Mouse (Mus musculus) midbrain, embryonic 14.5 days (tissue): ENCODE results near the gene Ints3. TPM values are rescaled to one million over a fixed set of nuclear protein-coding genes. Genes with fewer than 3 reads are reported as not detected.

Experiments used
- ATAC-seq: fragments of 200-750 bp; cut with Nextera tagmentation; 2 replicates; pipeline ENCODE4 v1.8.0; 2017; ENCODE audit warnings: moderate number of reproducible peaks, moderate library complexity; ENCODE audit not compliant: low FRiP score, low TSS enrichment
- DNase-seq: peaks from one replicate; pipeline ENCODE4 v3.0.0-alpha.2; 2015
- H3K27ac ChIP-seq: fragments of 300-500 bp; sonication (generic); replicated peaks from 2 replicates; pipeline ENCODE4 v1.5.1; 2014; ENCODE audit warnings: mild to moderate bottlenecking, low read depth, low read length, moderate library complexity
- H3K27me3 ChIP-seq: fragments of 300-500 bp; sonication (generic); 2 replicates; pipeline ENCODE4 v1.6.1; 2014; ENCODE audit warnings: low read length, control low read depth, mixed read lengths; ENCODE audit not compliant: control insufficient read depth, insufficient read depth
- H3K36me3 ChIP-seq: fragments of 300-500 bp; sonication (generic); 2 replicates; pipeline ENCODE4 v1.6.1; 2014; ENCODE audit warnings: low read length, control low read depth; ENCODE audit not compliant: control insufficient read depth, insufficient read depth
- H3K4me1 ChIP-seq: fragments of 300-500 bp; sonication (generic); 2 replicates; pipeline ENCODE4 v1.6.1; 2014; ENCODE audit warnings: mild to moderate bottlenecking, antibody characterized with exemption, low read length, control low read depth; ENCODE audit not compliant: control insufficient read depth, insufficient read depth
- H3K4me2 ChIP-seq: fragments of 300-500 bp; sonication (generic); 2 replicates; pipeline ENCODE4 v1.6.1; 2014; ENCODE audit warnings: mild to moderate bottlenecking, low read length, moderate library complexity
- H3K4me3 ChIP-seq: fragments of 300-500 bp; sonication (generic); replicated peaks from 2 replicates; pipeline ENCODE4 v1.5.1; 2014; ENCODE audit warnings: low read depth, low read length
- H3K9ac ChIP-seq: fragments of 300-500 bp; sonication (generic); replicated peaks from 2 replicates; pipeline ENCODE4 v1.6.1; 2014; ENCODE audit warnings: mild to moderate bottlenecking, low read length, moderate library complexity
- H3K9me3 ChIP-seq: fragments of 300-500 bp; sonication (generic); 2 replicates; pipeline ENCODE4 v1.6.1; 2016; ENCODE audit warnings: low read length, control low read depth, mixed read lengths; ENCODE audit not compliant: control insufficient read depth
- WGBS: fragments of 180-500 bp; shearing (Covaris S2); extraction: QIAGEN DNeasy Blood & Tissue Kit; methylation state at CpG from one replicate; pipeline ENCODE4 v1.1.7; 2014; 5-methylcytosine and 5-hydroxymethylcytosine counted together
- polyA plus RNA-seq: library from polyadenylated mRNA; unstranded; fragments of >200 nt; fragmentation: Nextera tagmentation; extraction: Ambion mirVana; gene quantifications from 2 replicates; pipeline ENCODE4 v1.2.1, GENCODE M21; 2014

Ints3 gene
- polyA plus RNA-seq, 1 experiment from 2014 or later: 35.0 TPM

GRCm38 (mm10) chr3:90450874-90451273, 17.5 kb upstream of the Ints3 start:
- Histone ChIP-seq H3K9me3 (no peaks in the 10 kb centered on the region), H3K27ac (no peak overlapping the region), H3K4me2 (0 out of 2 replicates have a peak overlapping the region, but pooled peaks have one; percentile 3), H3K9ac (no peak overlapping the region), H3K27me3 (no peaks in the 10 kb centered on the region), H3K36me3 (no peaks in the 10 kb centered on the region), H3K4me3 (no peak overlapping the region), H3K4me1 (peaks cover 15% of the 10 kb centered on the region)
- ATAC-seq (no peak), DNase-seq (no peak)
- WGBS: 34% methylated on average over 12 of the region's 12 CpGs

- DNase-seq: no peak
- Histone ChIP-seq H3K4me1 (peaks cover 19% of the 10 kb centered on the region), H3K4me3 (no peak overlapping the region), H3K27ac (no peak overlapping the region), H3K4me2 (no peak overlapping the region), H3K36me3 (no peaks in the 10 kb centered on the region), H3K27me3 (no peaks in the 10 kb centered on the region), H3K9ac (no peak overlapping the region), H3K9me3 (no peaks in the 10 kb centered on the region)
- ATAC-seq: no peak
- 21% methylated on average over 6 of the region's 6 CpGs for WGBS
These were observed 15.2 kb upstream of the Ints3 start for GRCm38 (mm10) chr3:90448626-90449025.

GRCm38 (mm10) chr3:90447123-90447494, 13.7 kb upstream of the Ints3 start:
- H3K36me3 ChIP-seq: no peaks in the 10 kb centered on the region
- peak overlapping the region; percentile 59 for H3K4me2 ChIP-seq
- H3K4me3 ChIP-seq: no peak overlapping the region
- no peaks in the 10 kb centered on the region for H3K27me3 ChIP-seq
- peaks cover 19% of the 10 kb centered on the region for H3K4me1 ChIP-seq
- no peak for ATAC-seq
- peak; percentile 43 for DNase-seq
- no peaks in the 10 kb centered on the region for H3K9me3 ChIP-seq
- H3K27ac ChIP-seq: peak overlapping the region; percentile 79
- 36% methylated on average over 7 of the region's 7 CpGs for WGBS
- 0 out of 2 replicates have a peak overlapping the region, but pooled peaks have one; percentile 42 for H3K9ac ChIP-seq

GRCm38 (mm10) chr3:90446389-90447122, 13.1 kb upstream of the Ints3 start:
- 1% methylated on average over 17 of the region's 17 CpGs for whole genome bisulfite sequencing
- Histone ChIP-seq H3K27me3 (no peaks in the 10 kb centered on the region), H3K4me1 (peaks cover 19% of the 10 kb centered on the region), H3K4me3 (peak overlapping the region; percentile 27), H3K4me2 (peak overlapping the region; percentile 59), H3K9me3 (no peaks in the 10 kb centered on the region), H3K9ac (peak overlapping the region; percentile 42), H3K27ac (peak overlapping the region; percentile 79), H3K36me3 (no peaks in the 10 kb centered on the region)
- DNase-seq: peak; percentile 89
- ATAC-seq: peak; percentile 92

GRCm38 (mm10) chr3:90445417-90446200, 12.2 kb upstream of the Ints3 start:
- Histone ChIP-seq H3K4me1 (peaks cover 19% of the 10 kb centered on the region), H3K9me3 (no peaks in the 10 kb centered on the region), H3K36me3 (no peaks in the 10 kb centered on the region), H3K4me2 (peak overlapping the region; percentile 59), H3K4me3 (no peak overlapping the region; the same call in 1 of the 2 replicates), H3K27me3 (no peaks in the 10 kb centered on the region), H3K27ac (peak overlapping the region; percentile 79), H3K9ac (peak overlapping the region; percentile 42; the same call in 1 of the 2 replicates)
- no peak for ATAC-seq
- 63% methylated on average over 11 of the region's 11 CpGs for WGBS
- peak; percentile 7 for DNase-seq

GRCm38 (mm10) chr3:90443977-90444376, 10.6 kb upstream of the Ints3 start:
- H3K4me3 ChIP-seq: no peak overlapping the region
- DNase-seq: no peak
- WGBS: 85% methylated on average over 3 of the region's 3 CpGs

GRCm38 (mm10) chr3:90440756-90441155, 7.3 kb upstream of the Ints3 start:
- no peak for DNase-seq
- H3K27ac ChIP-seq: no peak overlapping the region
- no peaks in the 10 kb centered on the region for H3K9me3 ChIP-seq

More at GRCm38 (mm10) chr3:90443977-90444376, 10.6 kb upstream of the Ints3 start:
- H3K36me3 ChIP-seq: no peaks in the 10 kb centered on the region
- H3K4me2 ChIP-seq: no peak overlapping the region
- no peak overlapping the region for H3K9ac ChIP-seq
- ATAC-seq: no peak
- no peaks in the 10 kb centered on the region for H3K9me3 ChIP-seq
- peaks cover 19% of the 10 kb centered on the region for H3K4me1 ChIP-seq
- H3K27ac ChIP-seq: no peak overlapping the region
- H3K27me3 ChIP-seq: no peaks in the 10 kb centered on the region

GRCm38 (mm10) chr3:90437131-90437530, 3.7 kb upstream of the Ints3 start:
- Histone ChIP-seq H3K27me3 (no peaks in the 10 kb centered on the region), H3K4me1 (peaks cover 9% of the 10 kb centered on the region), H3K36me3 (no peaks in the 10 kb centered on the region), H3K4me2 (no peak overlapping the region), H3K9ac (no peak overlapping the region), H3K27ac (no peak overlapping the region), H3K9me3 (no peaks in the 10 kb centered on the region), H3K4me3 (no peak overlapping the region)
- no peak for DNase-seq
- no peak for ATAC-seq
- WGBS: 79% methylated on average over 4 of the region's 4 CpGs

More at GRCm38 (mm10) chr3:90440756-90441155, 7.3 kb upstream of the Ints3 start:
- H3K4me2 ChIP-seq: no peak overlapping the region
- H3K4me1 ChIP-seq: peaks cover 3% of the 10 kb centered on the region
- no peak overlapping the region for H3K9ac ChIP-seq
- H3K27me3 ChIP-seq: no peaks in the 10 kb centered on the region
- no peak for ATAC-seq
- no peak overlapping the region for H3K4me3 ChIP-seq
- H3K36me3 ChIP-seq: no peaks in the 10 kb centered on the region
- WGBS: 90% methylated on average over 2 of the region's 2 CpGs
